Mouse (Mus musculus): Measurements from ENCODE around the gene Atxn10.
"Not testable (repeated sequence)": the region's sequence is repeated elsewhere in the genome, so short reads cannot be mapped to it uniquely, and the experiment has no call there.

Atxn10 gene

DNA sequence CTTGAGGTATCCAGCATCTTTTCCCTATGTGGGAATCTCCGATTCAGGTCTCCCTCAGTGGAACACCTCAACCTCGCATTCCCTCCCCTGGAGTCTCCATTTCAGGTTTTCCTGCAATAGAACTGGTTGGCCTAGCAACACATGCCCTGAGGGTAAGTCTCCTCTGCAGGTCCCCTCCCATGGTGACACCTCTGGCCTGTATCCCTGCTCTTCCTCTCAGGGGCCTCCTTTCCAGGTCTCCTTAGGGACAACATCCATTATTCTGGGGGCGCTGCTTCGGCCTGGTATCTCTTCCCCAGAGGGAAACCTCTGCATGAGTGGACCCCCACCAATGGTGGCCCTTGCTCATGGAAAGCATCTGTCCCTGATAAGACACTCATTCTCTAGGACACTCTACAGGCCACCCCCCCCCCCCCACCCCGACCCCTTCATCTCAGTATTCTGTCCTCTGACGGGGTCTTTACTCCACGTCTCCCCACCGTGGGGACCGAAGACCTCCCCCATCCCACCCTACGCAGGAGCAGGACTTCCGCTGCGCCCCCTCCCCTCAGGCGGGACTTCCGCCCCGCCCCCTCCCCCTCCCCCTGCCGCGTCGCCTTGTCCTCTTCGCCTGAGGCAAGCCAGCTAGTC lies at the start of gene Atxn10:
TSS of gene Atxn10 (plus strand) at position 575 of the 630 bp plus-strand sequence.
- DNase-seq: no peak

DNA sequence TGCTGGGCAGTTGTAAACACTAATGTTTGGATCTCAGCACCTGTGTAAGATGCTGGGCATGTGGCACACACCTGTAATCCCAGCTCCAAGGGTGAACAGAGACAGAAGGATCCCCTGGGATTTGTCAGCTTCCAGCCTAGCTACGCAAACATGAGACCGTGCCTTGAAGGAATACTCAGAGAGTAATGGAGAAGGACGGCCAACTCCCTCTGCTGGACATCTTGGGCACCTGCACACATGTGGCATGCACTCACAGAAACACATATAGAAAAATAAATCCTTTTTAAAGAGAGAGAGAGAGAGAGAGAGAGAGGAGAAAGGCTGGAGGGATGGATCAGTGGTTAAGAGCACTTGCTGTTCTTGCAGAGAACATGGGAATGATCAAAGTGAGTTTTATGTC lies 41.4 kb upstream of the Atxn10 start:
- DNase-seq: no peak

DNA sequence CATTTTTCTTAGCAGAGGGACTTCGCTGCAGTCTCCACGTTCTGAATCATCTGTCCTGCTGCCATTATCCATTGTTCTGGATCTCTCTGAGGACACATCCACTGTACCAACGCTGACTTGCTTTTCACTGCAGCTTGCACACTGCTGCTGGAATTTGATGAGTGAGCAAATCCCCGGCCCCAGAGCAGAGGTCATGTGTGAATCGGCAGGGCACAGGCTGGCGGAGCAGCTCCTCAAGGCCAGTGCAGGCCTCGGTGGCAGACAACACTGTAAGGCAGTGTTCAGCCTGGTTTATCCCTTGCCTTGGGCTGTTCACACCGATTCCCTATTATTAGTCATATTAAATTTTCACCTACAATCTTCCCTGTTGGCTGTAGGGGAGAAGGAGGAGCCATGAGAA lies 40.5 kb upstream of the Atxn10 start:
- no peak for DNase-seq

DNA sequence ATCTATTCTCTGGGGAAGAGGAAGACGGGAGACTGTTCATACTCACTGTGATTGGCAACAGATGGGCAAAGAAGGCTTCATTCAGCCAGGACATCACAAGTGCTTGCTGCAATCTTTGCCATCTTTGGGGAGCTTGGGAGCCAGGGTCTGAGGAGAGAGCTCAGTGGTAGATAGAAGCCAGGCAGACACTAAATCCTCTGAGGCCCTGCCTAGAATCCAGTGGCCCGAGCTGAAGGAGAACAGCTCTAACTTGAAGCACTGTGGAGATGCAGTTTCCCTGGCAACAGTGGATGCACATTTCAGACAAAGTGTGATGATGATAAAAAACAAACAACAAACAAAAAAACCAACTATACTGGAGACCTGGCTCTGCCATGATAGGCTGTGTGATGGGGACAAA lies 40.1 kb upstream of the Atxn10 start:
- DNase-seq: no peak

DNA sequence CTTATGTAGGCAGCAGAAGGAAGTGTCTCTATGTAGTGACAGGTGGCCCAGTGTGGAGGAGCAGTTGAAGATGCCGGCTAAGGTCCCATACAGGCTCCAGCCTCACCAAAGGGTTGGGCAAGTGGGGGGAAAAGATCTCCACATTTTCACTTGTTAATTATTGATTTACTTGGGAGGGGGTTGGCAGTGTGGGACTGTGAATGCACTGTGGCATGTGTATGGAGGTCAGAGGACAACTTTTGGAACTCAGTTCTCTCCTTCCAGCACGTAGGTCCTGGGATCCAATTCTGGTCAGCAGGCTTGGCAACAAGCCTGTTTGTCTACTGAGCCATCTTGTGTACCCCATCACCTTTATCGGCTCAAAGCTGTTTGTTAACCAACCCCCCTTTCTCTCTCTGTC lies 39.5 kb upstream of the Atxn10 start:
- no peak for DNase-seq

DNA sequence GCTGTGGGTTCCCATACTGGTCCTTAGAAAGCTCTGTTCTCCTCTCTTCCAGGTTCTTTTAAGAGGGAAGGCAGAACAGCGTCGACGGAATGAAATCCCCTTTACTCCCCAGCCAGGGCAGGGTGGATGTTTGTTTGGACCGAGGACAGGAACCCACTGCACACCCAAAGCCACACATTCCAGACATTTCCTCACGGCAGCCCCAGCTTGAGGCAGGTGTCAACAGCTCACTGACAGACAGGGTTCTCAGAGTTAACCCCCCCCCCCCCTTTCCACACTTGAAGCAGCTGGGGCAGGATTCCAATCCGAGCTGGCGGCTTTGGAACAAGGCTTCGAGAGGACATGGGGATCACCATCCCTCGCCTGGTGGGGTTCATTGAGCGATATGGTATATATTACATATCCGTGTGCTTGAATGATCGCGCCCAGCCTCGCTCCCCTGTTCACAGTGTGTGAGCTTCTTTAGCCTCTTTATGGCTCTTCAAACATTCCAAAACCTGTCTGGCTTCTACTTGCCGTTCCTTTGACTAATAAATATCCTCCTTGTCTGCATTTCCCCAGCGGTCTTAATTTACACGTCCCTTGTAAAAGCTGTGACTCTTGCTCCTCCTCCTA lies 37.8 kb upstream of the Atxn10 start:
- no peak for DNase-seq

DNA sequence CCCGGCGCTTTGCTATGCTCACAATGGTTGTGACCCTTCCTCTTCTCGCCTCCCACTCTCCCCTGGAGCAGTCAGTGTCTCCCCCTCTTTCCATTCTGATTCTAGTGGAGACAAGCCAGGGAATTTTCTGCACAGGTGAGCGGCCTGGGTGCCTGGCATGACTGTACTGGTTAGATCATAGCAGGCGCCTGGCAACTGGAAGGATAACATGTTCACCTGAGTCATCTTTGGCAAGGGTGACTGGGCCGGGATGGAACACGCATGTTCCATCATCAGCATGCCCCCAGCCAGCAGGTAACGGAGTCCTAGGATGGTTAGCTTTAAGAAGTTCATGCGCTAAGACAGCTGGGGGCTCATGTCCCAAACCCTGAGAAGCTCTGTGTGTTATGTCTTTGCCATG lies 37.1 kb upstream of the Atxn10 start:
- no peak for DNase-seq

DNA sequence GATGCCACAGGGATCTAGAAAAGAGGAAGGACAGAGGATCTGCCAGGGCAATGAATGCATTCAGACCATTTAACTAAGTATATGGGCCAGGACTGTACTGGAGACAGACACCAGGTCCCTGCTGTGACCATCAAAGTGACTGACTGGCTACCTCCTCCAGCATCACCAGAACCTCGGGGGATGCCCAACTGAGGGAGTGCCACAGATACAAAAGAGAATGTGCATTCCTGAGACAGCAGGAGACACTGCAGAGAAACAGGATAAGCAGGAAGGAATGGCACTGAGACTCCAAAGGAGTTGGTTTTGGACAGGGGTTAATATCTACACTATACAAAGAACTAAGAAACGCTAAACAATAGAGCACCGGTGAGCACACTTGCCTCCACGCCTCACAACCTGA lies 32.8 kb upstream of the Atxn10 start:
- DNase-seq: no peak

DNA sequence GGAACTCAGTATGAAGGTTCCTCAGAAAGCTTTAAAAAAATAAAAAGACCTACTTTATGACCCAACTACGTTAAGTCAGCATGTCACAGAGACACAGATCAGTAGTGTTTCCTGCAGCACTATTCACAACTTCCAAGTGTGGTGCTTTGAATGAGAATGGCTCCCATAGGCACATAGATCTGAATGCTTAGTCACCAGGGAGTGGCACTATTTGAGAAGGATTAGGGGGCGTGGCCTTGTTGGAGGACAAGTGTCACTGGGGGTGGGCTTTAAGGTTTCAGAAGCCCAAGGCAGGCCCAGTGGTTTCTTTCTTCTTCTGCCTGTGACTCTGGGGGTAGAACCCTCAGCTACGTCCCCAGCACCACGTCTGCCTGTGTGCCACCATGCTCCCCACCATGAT lies 32.1 kb upstream of the Atxn10 start:
- DNase-seq: no peak

DNA sequence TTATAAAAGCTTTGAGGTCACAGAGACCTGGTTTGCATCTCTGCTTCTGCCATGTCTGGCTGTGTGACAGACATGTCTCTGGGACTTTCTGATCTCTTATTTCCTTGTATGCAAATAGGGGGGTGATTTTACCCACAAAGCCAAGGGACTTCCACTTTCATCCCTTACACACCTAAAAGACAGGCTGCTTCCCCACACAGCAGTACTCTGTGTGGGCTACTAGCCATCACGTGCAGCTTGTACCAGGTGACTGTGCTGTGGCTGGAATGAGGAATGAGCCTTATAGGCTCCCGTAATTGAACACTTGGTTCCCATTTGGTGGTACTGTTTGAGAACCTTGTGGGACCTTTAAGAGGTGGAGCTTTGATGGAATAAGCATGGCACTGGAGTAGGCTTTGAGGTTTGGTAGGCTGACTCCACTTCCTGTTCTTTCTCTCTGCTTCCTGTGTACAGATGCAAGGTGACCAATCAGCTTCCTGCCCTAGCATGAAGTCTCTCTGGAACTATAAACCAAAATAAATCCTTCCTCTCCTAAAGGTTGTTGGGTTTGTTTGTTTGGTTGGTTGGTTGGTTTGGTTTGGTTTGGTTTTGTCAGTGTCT lies 28.9 kb upstream of the Atxn10 start:
- no peak for DNase-seq

DNA sequence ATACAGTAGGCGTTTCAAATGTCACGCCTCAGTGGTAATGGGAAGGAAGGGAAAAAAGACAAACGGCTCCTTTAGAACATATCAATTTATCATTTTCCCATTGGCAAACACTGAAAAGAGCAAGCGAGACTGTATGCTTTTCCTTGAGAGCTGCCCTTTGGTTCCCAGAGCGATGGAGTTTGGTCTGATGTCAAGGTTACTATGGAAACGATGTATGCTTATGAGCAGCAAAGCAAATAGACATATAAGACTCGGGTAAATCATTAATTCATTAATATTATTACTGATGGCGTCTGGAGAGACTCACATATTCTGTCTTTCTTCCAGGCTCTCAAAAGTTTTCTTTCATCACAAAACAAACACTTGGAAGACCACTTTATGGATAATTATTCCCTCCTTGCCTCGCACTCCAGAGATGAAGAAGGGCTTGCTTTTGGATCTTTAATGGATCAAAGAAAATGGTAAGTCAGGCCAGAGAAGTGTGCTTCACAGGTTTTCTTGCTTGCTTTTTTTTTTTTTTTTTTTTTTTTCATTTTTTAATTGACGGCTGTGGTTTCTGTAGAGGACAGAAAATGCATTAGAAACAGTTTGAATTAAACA lies 24.9 kb upstream of the Atxn10 start:
- DNase-seq: no peak

DNA sequence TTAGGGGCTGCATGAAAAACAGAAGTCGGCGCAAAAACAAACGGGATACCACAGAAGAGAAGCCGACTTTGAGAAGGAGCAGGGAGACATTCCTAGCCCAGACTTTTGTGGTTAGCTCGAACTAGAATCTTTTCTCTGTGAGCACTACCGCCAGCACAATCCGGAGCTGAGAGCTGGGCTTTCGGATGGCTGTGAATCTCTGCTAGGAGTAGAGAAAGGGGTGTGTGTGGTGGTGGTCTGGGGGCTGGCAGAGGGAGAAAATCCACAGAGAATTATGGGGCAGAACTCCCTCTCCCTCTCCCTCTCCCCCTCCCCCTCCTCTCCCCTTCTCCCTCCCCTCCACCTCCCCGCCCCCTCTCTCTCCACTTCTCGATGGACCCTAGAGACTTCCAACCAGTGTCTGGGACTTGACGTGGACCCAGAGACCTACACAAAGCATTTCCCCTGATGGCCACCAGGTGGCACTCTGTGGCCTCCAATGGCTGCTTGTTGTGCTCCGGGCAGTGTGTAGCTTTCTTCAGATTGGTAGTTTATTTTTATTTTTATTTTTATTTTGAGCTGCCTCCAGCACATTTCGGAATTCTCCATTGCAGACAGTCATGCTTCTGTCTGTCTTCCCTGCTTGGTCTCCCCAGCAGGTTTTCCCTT lies 20.5 kb upstream of the Atxn10 start:
- peak; percentile 73 to 77 for DNase-seq

DNA sequence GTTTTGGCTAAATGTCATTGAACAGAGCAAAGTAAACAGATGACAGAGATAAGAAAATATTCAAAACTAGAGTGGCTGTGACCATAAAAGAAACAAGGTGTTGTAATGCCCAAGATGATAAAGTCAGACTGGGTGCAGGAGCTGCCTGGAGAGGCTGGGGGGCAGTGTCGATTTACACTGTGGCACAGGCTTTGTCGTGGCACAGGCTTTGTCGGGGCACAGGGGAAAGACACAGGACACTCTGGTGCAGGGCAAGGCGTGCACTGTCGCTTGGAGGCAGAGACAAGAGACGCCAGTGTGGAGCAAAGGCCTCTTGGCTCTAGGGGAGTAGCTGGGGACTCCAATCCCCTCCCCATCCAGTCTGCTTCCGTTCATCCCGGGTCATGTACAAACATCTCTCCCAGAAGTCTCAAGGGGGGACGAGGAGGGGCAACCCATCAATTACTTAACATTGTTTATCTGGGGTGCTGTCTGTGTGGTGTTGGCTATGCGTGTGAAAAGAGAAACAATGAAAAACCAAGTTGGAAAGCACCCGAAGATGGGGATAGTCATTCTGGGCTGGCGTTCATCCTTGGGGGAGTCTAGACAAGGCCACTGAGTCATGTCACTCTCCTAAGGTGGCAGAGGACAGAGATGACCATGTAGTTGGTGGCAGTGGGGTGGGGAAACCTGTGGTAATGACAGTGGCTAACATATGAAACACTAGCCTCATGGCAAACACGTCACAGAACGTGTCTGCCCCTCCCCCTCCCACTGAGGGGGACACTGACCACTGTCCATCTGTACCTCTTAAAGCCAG lies 19.5 kb upstream of the Atxn10 start:
- DNase-seq: no peak

DNA sequence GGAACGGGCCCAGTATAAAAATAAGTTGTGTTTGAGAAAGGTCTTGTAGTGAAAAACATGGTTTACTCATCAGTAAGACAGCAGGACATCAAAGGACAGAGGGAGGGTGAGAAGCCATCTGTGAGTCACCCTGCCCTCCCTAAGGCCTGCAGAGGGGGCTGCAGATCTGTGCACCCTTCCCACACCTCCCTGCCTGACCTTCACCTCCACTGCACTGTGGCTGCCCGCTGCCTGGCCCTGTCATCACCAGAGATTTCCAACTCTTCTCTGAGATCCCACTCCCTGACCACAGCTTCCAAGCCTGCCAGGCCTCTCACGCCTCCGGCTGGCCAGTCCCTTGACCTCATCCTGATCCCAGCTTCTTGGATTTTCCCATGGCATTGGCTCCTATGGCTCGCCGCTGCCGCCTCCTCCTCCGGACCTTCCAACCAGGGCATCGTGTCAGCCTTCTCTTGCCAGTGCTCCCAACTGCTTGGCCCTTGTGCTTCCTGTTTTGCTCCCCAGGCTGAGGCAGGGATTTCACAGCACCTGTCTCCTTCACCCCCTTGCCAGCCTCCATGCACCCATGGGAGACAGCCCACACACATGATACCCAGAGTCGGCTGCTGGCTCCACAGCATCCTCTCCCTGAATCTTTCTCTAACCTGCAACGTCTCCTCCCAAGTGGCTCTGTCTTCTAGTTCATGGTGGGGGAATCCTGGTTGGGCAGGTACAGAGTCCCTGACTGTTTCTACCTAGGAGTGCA lies 15.9 kb upstream of the Atxn10 start:
- no peak for DNase-seq

DNA sequence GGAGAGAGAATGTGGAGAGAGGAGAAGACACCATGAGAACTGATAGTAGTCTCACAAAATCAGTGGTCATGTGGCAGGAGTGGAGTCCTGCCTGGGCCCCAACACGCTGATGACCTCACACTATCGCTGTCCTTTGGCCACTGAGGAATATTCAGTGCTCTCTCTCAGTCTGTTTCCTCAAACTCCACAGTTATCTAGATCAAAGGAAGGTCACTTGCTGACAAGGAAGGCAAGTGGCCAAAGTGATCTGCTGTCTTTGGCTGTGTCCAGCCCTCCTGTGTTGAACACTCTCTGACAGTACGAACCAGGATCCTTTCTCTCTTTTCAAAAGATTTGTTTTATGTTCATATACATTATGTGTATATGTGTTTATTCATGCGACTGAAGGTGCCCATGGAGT lies 12.8 kb upstream of the Atxn10 start:
- no peak for DNase-seq

DNA sequence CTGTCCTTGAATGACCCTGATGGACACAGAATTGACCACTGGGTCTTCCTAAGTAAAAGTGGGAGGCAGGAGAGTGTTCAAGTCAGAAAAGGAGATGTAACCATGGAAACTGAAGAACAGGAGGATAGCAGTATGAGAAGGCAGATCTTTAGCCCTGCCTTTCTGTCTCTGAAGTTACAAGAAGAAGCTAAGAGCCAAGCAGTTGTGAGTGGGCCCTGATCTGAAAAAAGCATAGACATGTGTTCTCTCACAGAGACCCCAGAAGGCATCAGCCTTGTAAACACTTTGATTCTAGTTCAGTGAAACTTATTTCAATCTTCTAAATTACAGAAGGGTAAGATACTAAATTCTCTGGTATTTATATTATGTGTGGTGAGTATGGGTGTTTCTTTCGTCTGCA lies 11.6 kb upstream of the Atxn10 start:
- no peak for DNase-seq

DNA sequence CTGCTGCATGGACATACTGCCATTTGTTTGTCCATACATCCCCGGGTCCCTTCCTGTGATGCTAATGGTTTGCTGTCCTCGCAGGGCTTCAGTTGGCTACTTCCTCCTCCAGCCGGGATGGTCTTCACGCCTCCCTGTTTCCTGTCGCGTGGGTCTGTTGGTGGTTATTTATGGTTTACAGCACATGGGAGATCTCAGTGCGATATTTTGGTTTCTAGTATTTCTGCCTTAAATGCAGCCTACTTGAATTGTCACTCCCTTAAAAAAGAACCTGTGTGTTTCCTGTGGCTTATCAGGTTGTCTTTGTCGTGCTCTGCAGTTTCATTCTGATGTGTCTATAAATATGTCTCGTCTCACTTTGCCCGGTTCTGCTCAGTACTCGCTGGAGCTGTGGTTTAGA lies 8.2 kb upstream of the Atxn10 start:
- DNase-seq: no peak

DNA sequence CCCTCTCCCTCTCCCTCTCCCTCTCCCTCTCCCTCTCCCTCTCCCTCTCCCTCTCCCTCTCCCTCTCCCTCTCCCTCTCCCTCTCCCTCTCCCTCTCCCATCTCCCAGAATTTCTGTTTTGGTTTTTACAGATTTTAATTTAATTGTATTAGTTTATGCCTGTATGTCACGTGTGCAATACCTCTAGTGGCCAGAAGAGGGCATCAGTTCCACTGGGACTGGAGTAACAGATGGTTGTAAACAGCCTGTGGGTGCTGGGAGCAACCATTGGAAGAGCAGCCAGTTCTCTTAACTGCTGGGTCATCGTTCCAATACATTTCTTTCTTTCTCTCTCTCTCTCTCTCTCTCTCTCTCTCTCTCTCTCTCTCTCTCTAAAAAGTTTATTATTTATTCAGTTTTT lies 7.6 kb upstream of the Atxn10 start:
- DNase-seq: not testable (repeated sequence)

DNA sequence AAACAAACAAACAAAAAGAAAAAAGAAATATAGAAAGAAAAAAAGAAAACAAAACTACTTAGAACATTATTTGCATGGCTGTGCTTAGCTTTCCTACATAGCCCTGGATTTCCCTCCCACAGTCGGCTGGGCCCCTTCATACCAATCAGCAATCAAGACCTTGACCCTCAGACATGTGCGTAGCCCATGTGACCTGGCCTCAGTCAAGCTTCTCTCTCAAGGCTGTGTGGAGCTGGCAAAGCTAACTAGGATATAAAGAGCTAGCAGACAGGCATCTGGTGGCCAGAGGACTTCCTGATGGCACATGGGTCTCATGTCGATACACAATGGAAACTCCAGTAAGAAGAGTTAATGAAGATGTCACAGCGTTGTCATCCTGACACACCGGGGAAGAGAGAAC lies 6.9 kb upstream of the Atxn10 start:
- DNase-seq: no peak

DNA sequence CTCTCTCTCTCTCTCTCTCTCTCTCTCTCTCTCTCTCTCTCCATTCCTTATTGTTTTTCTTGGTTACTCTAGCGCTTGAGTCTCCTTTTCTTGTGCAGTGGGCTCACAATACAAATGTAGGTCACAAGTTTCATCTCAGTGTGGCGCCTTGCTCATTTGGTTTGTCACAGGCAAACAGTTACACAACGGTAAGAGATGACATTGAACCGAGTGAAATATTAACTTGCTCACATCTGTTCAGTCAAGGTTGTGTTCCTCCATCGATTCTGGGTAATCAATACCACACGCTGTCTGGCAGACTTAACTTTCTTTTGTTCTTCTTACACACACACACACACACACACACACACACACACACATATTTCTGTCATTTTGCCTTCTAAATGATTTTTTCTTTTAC lies 6.0 kb upstream of the Atxn10 start:
- no peak for DNase-seq

DNA sequence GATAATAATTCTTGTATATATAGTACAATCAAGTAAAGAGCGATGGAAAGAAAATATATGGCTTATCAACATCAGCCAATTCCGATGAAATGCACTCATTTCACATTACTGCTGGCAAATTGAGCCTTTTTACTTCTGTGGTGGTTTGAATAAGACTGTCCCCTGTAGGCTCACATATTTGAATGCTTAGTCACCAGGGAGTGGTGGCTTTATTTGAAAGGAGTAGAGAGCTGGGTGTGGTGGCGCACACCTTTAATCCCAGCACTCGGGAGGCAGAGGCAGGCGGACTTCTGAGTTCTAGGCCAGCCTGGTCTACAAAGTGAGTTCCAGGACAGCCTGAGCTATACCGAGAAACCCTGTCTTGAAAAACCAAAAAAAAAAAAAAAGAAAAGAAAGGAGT lies 2.5 kb upstream of the Atxn10 start:
- DNase-seq: not testable (repeated sequence)

DNA sequence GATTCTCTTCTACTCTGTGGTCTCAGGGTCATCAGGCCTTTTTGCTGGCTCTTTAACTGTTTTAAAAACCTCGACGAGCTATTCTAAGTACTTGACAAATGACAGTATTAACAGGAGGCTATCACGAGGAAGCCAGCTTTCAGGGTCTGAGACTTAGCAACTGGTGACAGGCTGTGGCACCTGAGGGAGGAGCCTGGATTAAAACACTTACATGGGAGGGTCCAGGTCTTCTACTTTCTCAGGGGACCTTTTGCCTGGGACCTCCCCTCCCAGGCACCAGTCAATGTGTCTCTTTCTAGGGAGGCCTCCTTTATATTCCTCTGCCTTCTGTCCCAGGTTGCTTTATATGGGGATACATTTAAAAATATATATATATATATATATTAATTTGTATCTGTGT lies 1.8 kb upstream of the Atxn10 start:
- no peak for DNase-seq

Measured in lung, adult 18-20 months (tissue).